Mouse (Mus musculus): ENCODE measurements around the gene Cables2. TPM values are rescaled to one million over a fixed set of nuclear protein-coding genes. Genes with fewer than 3 reads are reported as not detected.

Cables2 gene
- polyA plus RNA-seq (2014; fragmentation: Nextera tagmentation; extraction: Ambion mirVana), result 15.8 and 18.0 TPM in 2 replicates

- peak within 1 kb of the TSS; percentile 73 for H3K4me3 ChIP-seq (ENCODE audit: low read depth, low read length)
- 10% methylated on average over 45 of the region's 68 CpGs for WGBS
- H3K4me2 ChIP-seq (ENCODE audit: low read depth, severe bottlenecking), result peak within 1 kb of the TSS; percentile 93
- H3K4me1 ChIP-seq (ENCODE audit: control insufficient read depth, insufficient read depth, low read length), result peaks cover 12% of the 10 kb centered on the region
- no peaks in the 10 kb centered on the region for H3K9me3 ChIP-seq (ENCODE audit: control insufficient read depth, low read length)
- peak; percentile 88 for ATAC-seq (ENCODE audit: insufficient number of reproducible peaks, low FRiP score, low TSS enrichment, low read depth)
- peak within 1 kb of the TSS; percentile 47; the same call in 1 of the 2 replicates for H3K27ac ChIP-seq (replicated peaks; ENCODE audit: low read depth, low read length)
- H3K9ac ChIP-seq (ENCODE audit: low read length), result peak within 1 kb of the TSS; percentile 92
- peaks cover 2% of the 10 kb centered on the region; the same call in 1 of the 2 replicates for H3K36me3 ChIP-seq (ENCODE audit: control insufficient read depth, insufficient read depth, low read length)
- DNase-seq (ENCODE audit: low spot score), result peak; percentile 95
- H3K27me3 ChIP-seq (ENCODE audit: control insufficient read depth, insufficient read depth, low read length), result no peaks in the 10 kb centered on the region
These were observed at the start of gene Cables2 for GRCm38 (mm10) chr2:180273394-180274244. TSS of gene Cables2 (minus strand) at chr2:180273496.

- 16% methylated on average over 14 of the region's 14 CpGs for WGBS
These were observed 49.5 kb upstream of the Cables2 start for GRCm38 (mm10) chr2:180322674-180323355.

GRCm38 (mm10) chr2:180320216-180320615 is 46.9 kb upstream of the Cables2 start:
- Histone ChIP-seq H3K27me3 (ENCODE audit: control insufficient read depth, insufficient read depth, low read length) (no peaks in the 10 kb centered on the region), H3K9ac (ENCODE audit: low read length) (no peak overlapping the region), H3K4me1 (ENCODE audit: control insufficient read depth, insufficient read depth, low read length) (peaks cover 8% of the 10 kb centered on the region), H3K27ac (replicated peaks; ENCODE audit: low read depth, low read length) (no peak overlapping the region), H3K9me3 (ENCODE audit: control insufficient read depth, low read length) (no peaks in the 10 kb centered on the region), H3K4me3 (ENCODE audit: low read depth, low read length) (no peak overlapping the region), H3K36me3 (ENCODE audit: control insufficient read depth, insufficient read depth, low read length) (no peaks in the 10 kb centered on the region), H3K4me2 (ENCODE audit: low read depth, severe bottlenecking) (no peak overlapping the region)
- WGBS, result 62% methylated on average over 4 of the region's 4 CpGs
- ATAC-seq (ENCODE audit: insufficient number of reproducible peaks, low FRiP score, low TSS enrichment, low read depth) (no peak), DNase-seq (ENCODE audit: low spot score) (no peak)

More at GRCm38 (mm10) chr2:180322674-180323355, 49.5 kb upstream of the Cables2 start:
- Histone ChIP-seq H3K4me1 (ENCODE audit: control insufficient read depth, insufficient read depth, low read length) (peaks cover 8% of the 10 kb centered on the region), H3K36me3 (ENCODE audit: control insufficient read depth, insufficient read depth, low read length) (no peaks in the 10 kb centered on the region), H3K9me3 (ENCODE audit: control insufficient read depth, low read length) (no peaks in the 10 kb centered on the region), H3K4me3 (ENCODE audit: low read depth, low read length) (no peak overlapping the region), H3K9ac (ENCODE audit: low read length) (no peak overlapping the region; the same call in 1 of the 2 replicates), H3K27ac (replicated peaks; ENCODE audit: low read depth, low read length) (no peak overlapping the region), H3K27me3 (ENCODE audit: control insufficient read depth, insufficient read depth, low read length) (no peaks in the 10 kb centered on the region), H3K4me2 (ENCODE audit: low read depth, severe bottlenecking) (no peak overlapping the region)
- peak; percentile 25 for DNase-seq (ENCODE audit: low spot score)
- 0 out of 2 replicates have a peak, but pooled peaks have one; percentile 62 for ATAC-seq (ENCODE audit: insufficient number of reproducible peaks, low FRiP score, low TSS enrichment, low read depth)

GRCm38 (mm10) chr2:180317591-180317990 is 44.3 kb upstream of the Cables2 start:
- H3K4me2 ChIP-seq (ENCODE audit: low read depth, severe bottlenecking), result no peak overlapping the region
- 91% methylated on average over 7 of the region's 7 CpGs for WGBS

GRCm38 (mm10) chr2:180314292-180314691 is 41.0 kb upstream of the Cables2 start:
- no peak overlapping the region for H3K27ac ChIP-seq (replicated peaks; ENCODE audit: low read depth, low read length)
- no peaks in the 10 kb centered on the region for H3K4me1 ChIP-seq (ENCODE audit: control insufficient read depth, insufficient read depth, low read length)
- no peak overlapping the region for H3K9ac ChIP-seq (ENCODE audit: low read length)
- H3K4me2 ChIP-seq (ENCODE audit: low read depth, severe bottlenecking), result no peak overlapping the region
- no peak for ATAC-seq (ENCODE audit: insufficient number of reproducible peaks, low FRiP score, low TSS enrichment, low read depth)
- H3K9me3 ChIP-seq (ENCODE audit: control insufficient read depth, low read length), result no peaks in the 10 kb centered on the region
- DNase-seq (ENCODE audit: low spot score), result no peak
- 85% methylated on average over 2 of the region's 2 CpGs for WGBS
- no peaks in the 10 kb centered on the region for H3K36me3 ChIP-seq (ENCODE audit: control insufficient read depth, insufficient read depth, low read length)
- no peak overlapping the region for H3K4me3 ChIP-seq (ENCODE audit: low read depth, low read length)
- H3K27me3 ChIP-seq (ENCODE audit: control insufficient read depth, insufficient read depth, low read length), result no peaks in the 10 kb centered on the region

More at GRCm38 (mm10) chr2:180317591-180317990, 44.3 kb upstream of the Cables2 start:
- H3K27me3 ChIP-seq (ENCODE audit: control insufficient read depth, insufficient read depth, low read length), result no peaks in the 10 kb centered on the region
- H3K4me3 ChIP-seq (ENCODE audit: low read depth, low read length), result no peak overlapping the region
- no peaks in the 10 kb centered on the region for H3K9me3 ChIP-seq (ENCODE audit: control insufficient read depth, low read length)
- no peak overlapping the region for H3K27ac ChIP-seq (replicated peaks; ENCODE audit: low read depth, low read length)
- H3K36me3 ChIP-seq (ENCODE audit: control insufficient read depth, insufficient read depth, low read length), result no peaks in the 10 kb centered on the region
- ATAC-seq (ENCODE audit: insufficient number of reproducible peaks, low FRiP score, low TSS enrichment, low read depth) (no peak), DNase-seq (ENCODE audit: low spot score) (no peak)
- H3K4me1 ChIP-seq (ENCODE audit: control insufficient read depth, insufficient read depth, low read length), result peaks cover 3% of the 10 kb centered on the region
- no peak overlapping the region for H3K9ac ChIP-seq (ENCODE audit: low read length)

GRCm38 (mm10) chr2:180311147-180311546 is 37.9 kb upstream of the Cables2 start:
- no peak overlapping the region for H3K9ac ChIP-seq (ENCODE audit: low read length)
- ATAC-seq (ENCODE audit: insufficient number of reproducible peaks, low FRiP score, low TSS enrichment, low read depth) (no peak), DNase-seq (ENCODE audit: low spot score) (no peak)
- H3K27me3 ChIP-seq (ENCODE audit: control insufficient read depth, insufficient read depth, low read length), result no peaks in the 10 kb centered on the region
- H3K27ac ChIP-seq (replicated peaks; ENCODE audit: low read depth, low read length), result no peak overlapping the region
- no peaks in the 10 kb centered on the region for H3K36me3 ChIP-seq (ENCODE audit: control insufficient read depth, insufficient read depth, low read length)
- no peak overlapping the region for H3K4me2 ChIP-seq (ENCODE audit: low read depth, severe bottlenecking)
- WGBS, result 82% methylated on average over 4 of the region's 4 CpGs
- no peaks in the 10 kb centered on the region for H3K9me3 ChIP-seq (ENCODE audit: control insufficient read depth, low read length)
- H3K4me3 ChIP-seq (ENCODE audit: low read depth, low read length), result no peak overlapping the region
- no peaks in the 10 kb centered on the region for H3K4me1 ChIP-seq (ENCODE audit: control insufficient read depth, insufficient read depth, low read length)

- no peak overlapping the region for H3K4me3 ChIP-seq (ENCODE audit: low read depth, low read length)
- no peaks in the 10 kb centered on the region for H3K9me3 ChIP-seq (ENCODE audit: control insufficient read depth, low read length)
- H3K27ac ChIP-seq (replicated peaks; ENCODE audit: low read depth, low read length), result no peak overlapping the region
- 52% methylated on average over 2 of the region's 2 CpGs for WGBS
- DNase-seq (ENCODE audit: low spot score) (no peak), ATAC-seq (ENCODE audit: insufficient number of reproducible peaks, low FRiP score, low TSS enrichment, low read depth) (no peak)
- no peaks in the 10 kb centered on the region for H3K27me3 ChIP-seq (ENCODE audit: control insufficient read depth, insufficient read depth, low read length)
- no peak overlapping the region for H3K4me2 ChIP-seq (ENCODE audit: low read depth, severe bottlenecking)
- H3K9ac ChIP-seq (ENCODE audit: low read length), result no peak overlapping the region
- H3K36me3 ChIP-seq (ENCODE audit: control insufficient read depth, insufficient read depth, low read length), result no peaks in the 10 kb centered on the region
- H3K4me1 ChIP-seq (ENCODE audit: control insufficient read depth, insufficient read depth, low read length), result no peaks in the 10 kb centered on the region
These were observed 34.4 kb upstream of the Cables2 start for GRCm38 (mm10) chr2:180307680-180308079.

GRCm38 (mm10) chr2:180306423-180307168 is 33.3 kb upstream of the Cables2 start:
- no peak for ATAC-seq (ENCODE audit: insufficient number of reproducible peaks, low FRiP score, low TSS enrichment, low read depth)
- 86% methylated on average over 8 of the region's 8 CpGs for WGBS

More at GRCm38 (mm10) chr2:180306423-180307168, 33.3 kb upstream of the Cables2 start:
- no peak overlapping the region for H3K9ac ChIP-seq (ENCODE audit: low read length)
- no peak for DNase-seq (ENCODE audit: low spot score)
- H3K4me1 ChIP-seq (ENCODE audit: control insufficient read depth, insufficient read depth, low read length), result no peaks in the 10 kb centered on the region
- no peak overlapping the region for H3K4me2 ChIP-seq (ENCODE audit: low read depth, severe bottlenecking)
- no peaks in the 10 kb centered on the region for H3K9me3 ChIP-seq (ENCODE audit: control insufficient read depth, low read length)
- H3K4me3 ChIP-seq (ENCODE audit: low read depth, low read length), result no peak overlapping the region
- H3K27ac ChIP-seq (replicated peaks; ENCODE audit: low read depth, low read length), result no peak overlapping the region
- no peaks in the 10 kb centered on the region for H3K27me3 ChIP-seq (ENCODE audit: control insufficient read depth, insufficient read depth, low read length)
- no peaks in the 10 kb centered on the region for H3K36me3 ChIP-seq (ENCODE audit: control insufficient read depth, insufficient read depth, low read length)
